Mouse (Mus musculus): ENCODE results near the gene Gm28845.

DNA sequence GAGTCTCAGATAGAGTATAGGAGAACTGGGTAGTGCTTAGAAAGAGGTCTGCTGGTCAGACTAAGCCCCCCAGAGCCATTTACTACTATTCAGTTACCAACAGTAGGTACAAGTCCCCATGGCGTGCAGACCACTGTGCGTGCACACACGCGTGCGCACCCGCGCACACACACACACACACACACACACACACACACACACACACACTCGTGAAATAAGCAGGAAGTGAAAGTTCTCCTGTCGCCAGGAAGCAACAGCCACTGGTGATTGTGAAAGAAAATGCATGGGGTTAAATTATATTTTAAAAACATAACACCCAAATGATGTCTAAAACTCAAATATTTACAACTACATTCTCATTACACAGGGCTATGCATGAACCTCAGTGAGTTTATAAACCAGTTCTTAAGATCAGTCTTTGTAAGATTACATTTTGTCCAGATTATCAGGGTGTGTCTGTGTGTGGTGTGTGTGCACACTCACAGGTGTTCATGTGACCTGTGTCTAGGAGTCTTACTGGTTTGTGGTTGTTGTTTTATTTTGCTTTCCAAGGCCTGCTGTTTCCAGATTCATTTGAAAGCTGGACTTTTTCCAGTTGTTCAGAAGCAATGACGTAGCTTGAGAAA, 11.6 kb downstream of the Gm28845 start:
- TF ChIP-seq POLR2A (IDR thresholded peaks at IDR 0.05; ENCODE audit: insufficient read length, low read depth), result no peak
- TF ChIP-seq E2F4 (IDR thresholded peaks at IDR 0.05; ENCODE audit: insufficient read depth), result no peak
- no peak for TF ChIP-seq MAX (IDR thresholded peaks at IDR 0.05; ENCODE audit: low read depth)
- TF ChIP-seq TCF12 (IDR thresholded peaks at IDR 0.05; ENCODE audit: insufficient read depth, poor library complexity, severe bottlenecking), result no peak
- TF ChIP-seq POLR2AphosphoS2 (IDR thresholded peaks at IDR 0.05; ENCODE audit: insufficient read length, low read depth), result no peak
